Mouse (Mus musculus): ENCODE measurements at regions not wholly inside any gene's neighbourhood (a gene's known extent, or its start where the extent isn't known, plus 50 kb on each side); places are given as distances from the start of the nearest gene placed in this dataset.

GRCm38 (mm10) chr16:93379611-93380010 is 224.3 kb downstream of the Setd4 start:
- H3K27me3 ChIP-seq = no peaks in the 10 kb centered on the region
- 31% methylated on average over 6 of the region's 6 CpGs for WGBS
- no peak for ATAC-seq (ENCODE audit: low FRiP score)
- no peaks in the 10 kb centered on the region for H3K9me3 ChIP-seq
- no peak overlapping the region for H3K4me2 ChIP-seq
- no peaks in the 10 kb centered on the region for H3K36me3 ChIP-seq (replicated peaks)
- no peak overlapping the region for H3K4me3 ChIP-seq (replicated peaks)
- peaks cover 23% of the 10 kb centered on the region for H3K4me1 ChIP-seq
- H3K9ac ChIP-seq = no peak overlapping the region
- no peak overlapping the region for H3K27ac ChIP-seq

GRCm38 (mm10) chr16:93374669-93375068 is 229.2 kb downstream of the Setd4 start:
- Histone ChIP-seq H3K9me3 (no peaks in the 10 kb centered on the region), H3K4me3 (replicated peaks) (no peak overlapping the region), H3K4me2 (no peak overlapping the region), H3K36me3 (replicated peaks) (no peaks in the 10 kb centered on the region), H3K4me1 (peaks cover 4% of the 10 kb centered on the region), H3K27ac (no peak overlapping the region), H3K27me3 (no peaks in the 10 kb centered on the region), H3K9ac (no peak overlapping the region)
- WGBS = 86% methylated on average over 6 of the region's 6 CpGs
- ATAC-seq (ENCODE audit: low FRiP score) = no peak

GRCm38 (mm10) chr16:93369766-93370146 is 234.1 kb downstream of the Setd4 start:
- ATAC-seq (ENCODE audit: low FRiP score) = no peak
- no peaks in the 10 kb centered on the region for H3K4me1 ChIP-seq
- no peak overlapping the region for H3K4me3 ChIP-seq (replicated peaks)
- no peak overlapping the region for H3K4me2 ChIP-seq
- no peaks in the 10 kb centered on the region for H3K9me3 ChIP-seq
- no peak overlapping the region; the same call in 1 of the 2 replicates for H3K27ac ChIP-seq
- no peaks in the 10 kb centered on the region for H3K36me3 ChIP-seq (replicated peaks)
- WGBS = 70% methylated on average over 10 of the region's 10 CpGs
- H3K9ac ChIP-seq = no peak overlapping the region
- H3K27me3 ChIP-seq = no peaks in the 10 kb centered on the region

- no peak for ATAC-seq (ENCODE audit: low FRiP score)
- no peak overlapping the region for H3K4me2 ChIP-seq
- no peak overlapping the region for H3K4me3 ChIP-seq (replicated peaks)
- H3K36me3 ChIP-seq (replicated peaks) = no peaks in the 10 kb centered on the region
- no peaks in the 10 kb centered on the region for H3K9me3 ChIP-seq
- H3K9ac ChIP-seq = no peak overlapping the region
- no peak overlapping the region; the same call in 1 of the 2 replicates for H3K27ac ChIP-seq
- 77% methylated on average over 21 of the region's 21 CpGs for WGBS
- no peaks in the 10 kb centered on the region for H3K4me1 ChIP-seq
- no peaks in the 10 kb centered on the region for H3K27me3 ChIP-seq
Measured at GRCm38 (mm10) chr16:93368824-93369765, 234.8 kb downstream of the Setd4 start.

- Histone ChIP-seq H3K9ac (no peak overlapping the region), H3K4me2 (no peak overlapping the region), H3K27ac (no peak overlapping the region), H3K27me3 (no peaks in the 10 kb centered on the region), H3K9me3 (no peaks in the 10 kb centered on the region), H3K36me3 (replicated peaks) (no peaks in the 10 kb centered on the region), H3K4me3 (replicated peaks) (no peak overlapping the region), H3K4me1 (no peaks in the 10 kb centered on the region)
- no peak for ATAC-seq (ENCODE audit: low FRiP score)
- 91% methylated on average over 6 of the region's 6 CpGs for WGBS
Measured at GRCm38 (mm10) chr16:93367995-93368394, 235.9 kb downstream of the Setd4 start.

GRCm38 (mm10) chr16:93367246-93367805 is 236.5 kb downstream of the Setd4 start:
- no peaks in the 10 kb centered on the region for H3K9me3 ChIP-seq
- no peaks in the 10 kb centered on the region for H3K4me1 ChIP-seq
- no peak overlapping the region for H3K9ac ChIP-seq
- no peaks in the 10 kb centered on the region for H3K27me3 ChIP-seq
- 90% methylated on average over 8 of the region's 8 CpGs for WGBS
- ATAC-seq (ENCODE audit: low FRiP score) = no peak
- no peak overlapping the region for H3K27ac ChIP-seq
- no peak overlapping the region for H3K4me3 ChIP-seq (replicated peaks)
- no peak overlapping the region for H3K4me2 ChIP-seq
- no peaks in the 10 kb centered on the region for H3K36me3 ChIP-seq (replicated peaks)

- H3K4me3 ChIP-seq (replicated peaks) = no peak overlapping the region
- no peaks in the 10 kb centered on the region for H3K36me3 ChIP-seq (replicated peaks)
- H3K9me3 ChIP-seq = no peaks in the 10 kb centered on the region
- no peak overlapping the region for H3K27ac ChIP-seq
- H3K27me3 ChIP-seq = no peaks in the 10 kb centered on the region
- no peaks in the 10 kb centered on the region for H3K4me1 ChIP-seq
- no peak overlapping the region for H3K9ac ChIP-seq
- 81% methylated on average over 5 of the region's 5 CpGs for WGBS
- no peak for ATAC-seq (ENCODE audit: low FRiP score)
- H3K4me2 ChIP-seq = no peak overlapping the region
Measured at GRCm38 (mm10) chr16:93366383-93366941, 237.4 kb downstream of the Setd4 start.

GRCm38 (mm10) chr16:93365236-93365951 is 238.5 kb downstream of the Setd4 start:
- H3K27ac ChIP-seq = no peak overlapping the region
- H3K9me3 ChIP-seq = no peaks in the 10 kb centered on the region
- H3K36me3 ChIP-seq (replicated peaks) = no peaks in the 10 kb centered on the region
- no peak overlapping the region for H3K9ac ChIP-seq
- no peaks in the 10 kb centered on the region for H3K27me3 ChIP-seq
- WGBS = 81% methylated on average over 3 of the region's 3 CpGs
- no peak for ATAC-seq (ENCODE audit: low FRiP score)
- no peak overlapping the region for H3K4me3 ChIP-seq (replicated peaks)
- H3K4me2 ChIP-seq = no peak overlapping the region
- no peaks in the 10 kb centered on the region for H3K4me1 ChIP-seq

- H3K36me3 ChIP-seq (replicated peaks) = no peaks in the 10 kb centered on the region
- H3K4me3 ChIP-seq (replicated peaks) = no peak overlapping the region
- no peaks in the 10 kb centered on the region for H3K27me3 ChIP-seq
- no peak overlapping the region for H3K27ac ChIP-seq
- no peak overlapping the region for H3K9ac ChIP-seq
- WGBS = 94% methylated on average over 8 of the region's 8 CpGs
- ATAC-seq (ENCODE audit: low FRiP score) = no peak
- H3K4me2 ChIP-seq = no peak overlapping the region
- no peaks in the 10 kb centered on the region for H3K9me3 ChIP-seq
- no peaks in the 10 kb centered on the region for H3K4me1 ChIP-seq
Measured at GRCm38 (mm10) chr16:93359772-93360171, 244.1 kb downstream of the Setd4 start.

GRCm38 (mm10) chr16:93358613-93359012 is 245.2 kb downstream of the Setd4 start:
- Histone ChIP-seq H3K36me3 (replicated peaks) (no peaks in the 10 kb centered on the region), H3K27me3 (no peaks in the 10 kb centered on the region), H3K4me3 (replicated peaks) (no peak overlapping the region), H3K4me2 (no peak overlapping the region), H3K4me1 (no peaks in the 10 kb centered on the region), H3K9ac (no peak overlapping the region), H3K27ac (no peak overlapping the region), H3K9me3 (no peaks in the 10 kb centered on the region)
- WGBS = 87% methylated on average over 6 of the region's 6 CpGs
- no peak for ATAC-seq (ENCODE audit: low FRiP score)

GRCm38 (mm10) chr16:93358166-93358565 is 245.7 kb downstream of the Setd4 start:
- ATAC-seq (ENCODE audit: low FRiP score) = no peak
- H3K4me3 ChIP-seq (replicated peaks) = no peak overlapping the region
- H3K4me2 ChIP-seq = no peak overlapping the region
- no peaks in the 10 kb centered on the region for H3K4me1 ChIP-seq
- no peak overlapping the region for H3K9ac ChIP-seq
- H3K27me3 ChIP-seq = no peaks in the 10 kb centered on the region
- H3K36me3 ChIP-seq (replicated peaks) = no peaks in the 10 kb centered on the region
- no peaks in the 10 kb centered on the region for H3K9me3 ChIP-seq
- no peak overlapping the region for H3K27ac ChIP-seq
- WGBS = 94% methylated on average over 4 of the region's 4 CpGs

GRCm38 (mm10) chr16:93355204-93355899 is 248.5 kb downstream of the Setd4 start:
- WGBS = 91% methylated on average over 11 of the region's 11 CpGs
- no peak for ATAC-seq (ENCODE audit: low FRiP score)
- Histone ChIP-seq H3K27me3 (no peaks in the 10 kb centered on the region), H3K4me3 (replicated peaks) (no peak overlapping the region), H3K4me1 (no peaks in the 10 kb centered on the region), H3K4me2 (no peak overlapping the region), H3K36me3 (replicated peaks) (no peaks in the 10 kb centered on the region), H3K9ac (no peak overlapping the region), H3K9me3 (no peaks in the 10 kb centered on the region), H3K27ac (no peak overlapping the region)
